Mouse (Mus musculus) small intestine, adult 2 months (tissue): ENCODE results near the gene 3830406C13Rik. TPM values are rescaled to one million over a fixed set of nuclear protein-coding genes. Genes with fewer than 3 reads are reported as not detected.

Experiments
- H3K27ac ChIP-seq: fragments of 200-500 bp; 2 replicates; pipeline ENCODE4 v1.5.1; 2012; ENCODE audit warnings: low read depth, low read length, control low read depth, inconsistent platforms; ENCODE audit not compliant: insufficient read depth
- H3K27me3 ChIP-seq: fragments of 200-500 bp; 2 replicates; pipeline ENCODE4 v1.6.1; 2012; ENCODE audit warnings: mild to moderate bottlenecking, moderate library complexity, low read length, inconsistent platforms; ENCODE audit not compliant: control insufficient read depth, insufficient read depth
- H3K36me3 ChIP-seq: fragments of 200-500 bp; 2 replicates; pipeline ENCODE4 v1.6.1; 2012; ENCODE audit warnings: mild to moderate bottlenecking, low read length, control low read depth, inconsistent platforms; ENCODE audit not compliant: control insufficient read depth, insufficient read depth
- H3K4me1 ChIP-seq: fragments of 200-500 bp; 2 replicates; pipeline ENCODE4 v1.6.1; 2012; ENCODE audit warnings: low read length, inconsistent platforms, mixed read lengths; ENCODE audit not compliant: control insufficient read depth, insufficient read depth, insufficient read length
- H3K4me3 ChIP-seq: fragments of 200-500 bp; 2 replicates; pipeline ENCODE4 v1.5.1; 2012; ENCODE audit warnings: low read depth, mild to moderate bottlenecking, control low read depth, inconsistent platforms, low read length, moderate library complexity
- CTCF ChIP-seq: fragments of 200-500 bp; IDR thresholded peaks from 2 replicates; pipeline ENCODE4 v1.5.1; 2012; ENCODE audit warnings: low read depth, mild to moderate bottlenecking, control low read depth, inconsistent platforms, low read length, moderate library complexity, mixed read lengths; ENCODE audit not compliant: insufficient replicate concordance, insufficient read length; ENCODE audit errors: extremely low read depth
- POLR2A ChIP-seq: fragments of 200-500 bp; IDR thresholded peaks from 2 replicates; pipeline ENCODE4 v1.6.1; 2012; ENCODE audit warnings: low read depth, mild to moderate bottlenecking, control low read depth, inconsistent platforms, low read length, moderate library complexity
- WGBS: fragments of 180-500 bp; shearing (Covaris S2); methylation state at CpG from one replicate; pipeline ENCODE4 v1.1.7; 2018; 5-methylcytosine and 5-hydroxymethylcytosine counted together
- polyA plus RNA-seq: library from polyadenylated mRNA; depleted of rRNA; stranded (reverse); fragments of >200 nt; gene quantifications from 2 replicates; pipeline ENCODE4 v1.2.3, GENCODE M21; 2012

The 3830406C13Rik gene
- polyA plus RNA-seq, 1 experiment, result 0.76 TPM

DNA sequence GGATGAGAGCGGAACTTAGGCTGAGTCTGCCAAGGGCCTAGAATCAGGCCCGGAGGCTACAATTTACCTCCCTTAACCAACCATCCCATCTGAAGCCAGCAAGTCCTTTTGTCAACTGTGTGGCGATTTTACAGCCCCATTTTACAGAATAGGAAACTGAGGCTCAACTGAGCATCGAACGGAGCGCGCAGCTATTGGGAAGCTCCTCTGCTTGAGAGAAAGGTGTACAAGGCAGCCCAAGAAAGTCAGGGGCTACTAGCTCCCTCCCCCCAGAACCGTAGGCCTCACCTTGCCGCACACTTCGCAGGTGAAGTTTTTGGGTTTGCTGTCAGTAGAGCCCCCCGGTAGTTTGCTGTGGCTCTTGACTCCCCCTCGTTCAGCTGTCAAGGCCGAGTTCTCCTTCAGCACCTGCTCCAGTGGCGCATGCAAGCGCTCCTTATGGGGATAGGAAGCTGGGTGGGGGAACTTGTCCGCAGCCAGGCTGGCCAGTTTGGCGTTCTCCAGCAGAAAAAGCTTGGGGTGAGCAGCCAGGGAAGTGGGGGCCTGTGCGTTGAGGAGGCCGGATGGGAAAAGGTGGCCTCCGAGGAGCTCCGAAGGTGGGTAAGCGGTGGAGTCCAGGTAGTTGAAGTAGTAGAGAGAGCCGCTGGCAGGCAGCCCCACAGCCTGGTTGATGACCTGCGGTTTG is 60.2 kb downstream of the 3830406C13Rik start:
- Histone ChIP-seq H3K4me1 (0 out of 2 replicates have a peak, but pooled peaks cover 2% of the 10 kb centered on the region), H3K27me3 (peaks cover 76% of the 10 kb centered on the region), H3K36me3 (no peaks in the 10 kb centered on the region), H3K4me3 (no peak overlapping the region), H3K27ac (no peak overlapping the region)
- 8% methylated on average over 24 of the region's 24 CpGs for WGBS
- TF ChIP-seq POLR2A, result no peak
- no peak for TF ChIP-seq CTCF

GRCm38 (mm10) chr14:12344746-12345240 is 60.8 kb downstream of the 3830406C13Rik start:
- no peaks in the 10 kb centered on the region for H3K36me3 ChIP-seq
- H3K4me3 ChIP-seq, result no peak overlapping the region
- peaks cover 79% of the 10 kb centered on the region for H3K27me3 ChIP-seq
- 2% methylated on average over 39 of the region's 39 CpGs for WGBS
- H3K4me1 ChIP-seq, result 0 out of 2 replicates have a peak, but pooled peaks cover 2% of the 10 kb centered on the region
- TF ChIP-seq POLR2A (no peak), CTCF (no peak)
- H3K27ac ChIP-seq, result no peak overlapping the region

DNA sequence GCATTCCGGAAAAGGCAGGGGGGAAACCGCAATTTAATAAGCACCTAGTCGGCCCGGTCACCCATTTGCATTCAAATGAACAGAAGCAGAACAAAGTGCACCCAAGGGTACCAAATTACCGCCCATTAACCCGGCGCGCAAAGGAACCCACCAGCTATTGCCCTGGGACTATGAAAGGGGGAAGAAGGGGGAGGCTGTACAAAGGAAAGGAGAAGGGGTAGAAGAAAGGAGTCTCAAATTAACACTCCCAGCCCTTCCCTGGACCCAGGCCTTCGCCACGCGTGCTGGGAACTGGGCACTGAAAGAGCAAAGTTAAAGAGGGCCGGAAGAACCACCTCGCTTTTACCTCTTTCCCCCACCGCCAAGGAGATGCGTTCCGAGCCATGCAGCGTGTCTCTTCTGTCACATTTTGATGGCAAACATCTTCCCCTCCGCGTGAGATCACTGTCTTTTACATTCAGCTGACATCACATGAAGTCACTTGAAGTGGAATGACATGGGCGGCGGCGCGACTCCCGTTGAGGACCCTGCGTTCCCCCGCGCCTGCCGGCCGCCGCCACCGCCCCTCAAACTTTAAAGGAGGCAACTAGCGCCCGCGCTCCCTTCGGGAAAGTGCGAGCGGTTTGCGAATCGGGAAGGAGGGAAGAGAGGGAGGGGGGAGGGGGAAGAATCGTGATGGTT is 61.4 kb downstream of the 3830406C13Rik start:
- H3K4me3 ChIP-seq, result no peak overlapping the region
- 3% methylated on average over 40 of the region's 40 CpGs for WGBS
- no peaks in the 10 kb centered on the region for H3K36me3 ChIP-seq
- TF ChIP-seq POLR2A (no peak), CTCF (no peak)
- peaks cover 78% of the 10 kb centered on the region for H3K27me3 ChIP-seq
- 0 out of 2 replicates have a peak, but pooled peaks cover 2% of the 10 kb centered on the region for H3K4me1 ChIP-seq
- H3K27ac ChIP-seq, result no peak overlapping the region

DNA sequence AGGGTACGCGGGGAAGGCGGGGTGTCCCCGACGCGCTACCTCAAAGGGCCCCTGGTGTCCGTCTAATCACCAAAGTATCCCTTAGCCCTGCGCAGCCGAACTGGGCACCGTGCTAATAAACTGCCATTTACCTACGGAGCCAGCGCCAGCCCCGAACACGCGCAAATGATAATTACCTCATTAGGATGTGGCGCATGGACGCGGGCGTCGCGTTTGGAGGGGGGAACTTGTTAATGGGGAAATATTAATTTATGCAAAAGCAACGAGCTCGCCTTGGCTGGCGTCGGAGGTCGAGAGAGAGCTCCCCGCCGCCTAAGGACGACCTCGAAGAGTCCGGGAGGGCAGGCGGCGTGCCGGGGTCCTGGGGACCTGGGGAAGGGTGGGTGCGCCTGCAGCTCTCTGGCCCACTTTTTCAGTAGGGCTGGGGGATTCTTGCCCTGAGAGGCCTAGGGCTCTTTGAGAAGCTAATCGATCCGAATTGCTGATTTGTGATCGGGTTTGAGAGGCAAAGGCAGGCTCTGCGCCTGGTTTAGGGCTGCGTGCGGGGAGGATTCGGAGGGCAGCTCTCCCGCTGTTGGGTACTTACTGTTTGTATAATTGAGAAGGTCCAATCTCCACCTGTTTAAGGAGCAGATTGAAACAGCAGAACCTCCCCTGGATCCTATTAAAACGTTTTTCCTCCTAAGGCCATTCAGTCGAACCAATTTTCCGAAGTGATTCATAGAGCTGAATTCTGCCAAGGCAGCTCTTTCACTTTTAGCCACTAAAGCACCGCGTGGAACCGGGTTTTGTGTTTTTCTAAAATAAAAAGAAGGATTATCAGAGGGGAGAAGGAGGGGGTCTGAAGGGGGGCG is 62.3 kb downstream of the 3830406C13Rik start:
- 3% methylated on average over 50 of the region's 50 CpGs for WGBS
- 0 out of 2 replicates have a peak, but pooled peaks cover 2% of the 10 kb centered on the region for H3K4me1 ChIP-seq
- no peaks in the 10 kb centered on the region for H3K36me3 ChIP-seq
- no peak overlapping the region for H3K4me3 ChIP-seq
- peaks cover 74% of the 10 kb centered on the region for H3K27me3 ChIP-seq
- TF ChIP-seq POLR2A (no peak), CTCF (no peak)
- H3K27ac ChIP-seq, result no peak overlapping the region

- 4% methylated on average over 26 of the region's 26 CpGs for WGBS
- Histone ChIP-seq H3K4me3 (no peak overlapping the region), H3K36me3 (no peaks in the 10 kb centered on the region), H3K4me1 (no peaks in the 10 kb centered on the region), H3K27ac (no peak overlapping the region), H3K27me3 (peaks cover 66% of the 10 kb centered on the region)
- no peak for TF ChIP-seq POLR2A
- TF ChIP-seq CTCF, result no peak
These were observed 63.1 kb downstream of the 3830406C13Rik start for GRCm38 (mm10) chr14:12346865-12347600.

DNA sequence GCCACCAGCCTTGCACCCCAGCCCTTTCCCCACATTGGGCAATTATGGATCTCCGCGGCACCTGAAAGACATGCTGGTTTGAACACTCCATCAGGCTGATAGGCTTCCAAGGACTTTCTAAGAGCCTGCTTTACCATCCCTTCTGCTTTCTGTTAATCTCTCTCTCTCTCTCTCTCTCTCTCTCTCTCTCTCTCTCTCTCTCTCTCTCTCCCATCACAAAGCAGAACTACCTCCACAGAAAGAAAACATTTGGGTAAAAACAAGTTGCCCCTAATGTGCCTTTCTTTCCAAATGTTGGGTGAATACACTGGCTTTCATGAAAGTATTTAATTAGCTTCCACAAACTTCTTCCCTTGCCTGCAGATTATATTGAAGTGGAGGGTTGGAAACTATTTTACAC is 64.1 kb downstream of the 3830406C13Rik start, which contains the start of gene Fezf2:
TSS of gene Fezf2 (minus strand) at position 101 of the 400 bp plus-strand sequence.
- Histone ChIP-seq H3K4me3 (no peak within 1 kb of the TSS), H3K27ac (no peak within 1 kb of the TSS), H3K27me3 (peaks cover 63% of the 10 kb centered on the region), H3K36me3 (no peaks in the 10 kb centered on the region), H3K4me1 (no peaks in the 10 kb centered on the region)
- no peak for TF ChIP-seq POLR2A
- no peak for TF ChIP-seq CTCF
- 8% methylated on average over 2 of the region's 2 CpGs for WGBS
